Mouse (Mus musculus) hindbrain, embryonic 12.5 days (tissue): ENCODE results near the gene Armc12. TPM values are rescaled to one million over a fixed set of nuclear protein-coding genes. Genes with fewer than 3 reads are reported as not detected.

ENCODE experiments used
- ATAC-seq: fragments of 200-750 bp; cut with Nextera tagmentation; 2 replicates; pipeline ENCODE4 v1.8.0; 2017; ENCODE audit warnings: moderate TSS enrichment; ENCODE audit not compliant: low FRiP score
- H3K27ac ChIP-seq: fragments of 300-500 bp; sonication (generic); 2 replicates; pipeline ENCODE4 v1.5.1; 2016; ENCODE audit warnings: mild to moderate bottlenecking
- H3K27me3 ChIP-seq: fragments of 300-500 bp; sonication (generic); 2 replicates; pipeline ENCODE4 v1.6.1; 2016; ENCODE audit warnings: mild to moderate bottlenecking
- H3K36me3 ChIP-seq: fragments of 300-500 bp; sonication (generic); 2 replicates; pipeline ENCODE4 v1.6.1; 2016; ENCODE audit warnings: mild to moderate bottlenecking
- H3K4me1 ChIP-seq: fragments of 300-500 bp; sonication (generic); 2 replicates; pipeline ENCODE4 v1.6.1; 2016
- H3K4me2 ChIP-seq: fragments of 300-500 bp; sonication (generic); replicated peaks from 2 replicates; pipeline ENCODE4 v1.6.1; 2016; ENCODE audit warnings: mild to moderate bottlenecking
- H3K4me3 ChIP-seq: fragments of 300-500 bp; sonication (generic); 2 replicates; pipeline ENCODE4 v1.5.1; 2016; ENCODE audit warnings: mild to moderate bottlenecking
- H3K9ac ChIP-seq: fragments of 300-500 bp; sonication (generic); 2 replicates; pipeline ENCODE4 v1.6.1; 2016; ENCODE audit warnings: mild to moderate bottlenecking, moderate library complexity
- H3K9me3 ChIP-seq: fragments of 300-500 bp; sonication (generic); replicated peaks from 2 replicates; pipeline ENCODE4 v1.6.1; 2016; ENCODE audit warnings: mild to moderate bottlenecking
- WGBS: fragments of 180-500 bp; shearing (Covaris S2); methylation state at CpG from one replicate; pipeline ENCODE4 v1.1.7; 2016; 5-methylcytosine and 5-hydroxymethylcytosine counted together
- polyA plus RNA-seq: library from polyadenylated mRNA; unstranded; fragments of >200 nt; fragmentation: Nextera tagmentation; extraction: Ambion mirVana; gene quantifications from 2 replicates; pipeline ENCODE4 v1.2.1, GENCODE M21; 2016

Gene Armc12
- polyA plus RNA-seq, 1 experiment from 2014 or later, result not detected

GRCm38 (mm10) chr17:28524009-28524695 is 6.5 kb upstream of the Armc12 start:
- peaks cover 32% of the 10 kb centered on the region for H3K27me3 ChIP-seq
- H3K4me3 ChIP-seq, result no peak overlapping the region
- no peaks in the 10 kb centered on the region for H3K9me3 ChIP-seq
- H3K9ac ChIP-seq, result no peak overlapping the region
- H3K4me2 ChIP-seq, result no peak overlapping the region; the same call in 1 of the 2 replicates
- WGBS, result 83% methylated on average over 23 of the region's 23 CpGs
- no peaks in the 10 kb centered on the region for H3K36me3 ChIP-seq
- H3K27ac ChIP-seq, result no peak overlapping the region
- no peak for ATAC-seq
- peaks cover 11% of the 10 kb centered on the region for H3K4me1 ChIP-seq

- no peak for ATAC-seq
- H3K4me3 ChIP-seq, result no peak overlapping the region
- whole genome bisulfite sequencing, result 79% methylated on average over 4 of the region's 4 CpGs
Observed at GRCm38 (mm10) chr17:28524831-28525430, 5.7 kb upstream of the Armc12 start.

GRCm38 (mm10) chr17:28527184-28528042 is 3.2 kb upstream of the Armc12 start:
- WGBS, result 47% methylated on average over 12 of the region's 12 CpGs
- H3K9ac ChIP-seq, result no peak overlapping the region
- no peak overlapping the region; the same call in 1 of the 2 replicates for H3K4me2 ChIP-seq
- no peaks in the 10 kb centered on the region for H3K9me3 ChIP-seq
- ATAC-seq, result no peak
- no peaks in the 10 kb centered on the region for H3K36me3 ChIP-seq
- H3K4me3 ChIP-seq, result no peak overlapping the region
- H3K4me1 ChIP-seq, result peaks cover 7% of the 10 kb centered on the region
- peaks cover 23% of the 10 kb centered on the region for H3K27me3 ChIP-seq
- no peak overlapping the region for H3K27ac ChIP-seq

More at GRCm38 (mm10) chr17:28524831-28525430, 5.7 kb upstream of the Armc12 start:
- peaks cover 28% of the 10 kb centered on the region for H3K27me3 ChIP-seq
- peaks cover 11% of the 10 kb centered on the region for H3K4me1 ChIP-seq
- no peak overlapping the region for H3K27ac ChIP-seq
- no peaks in the 10 kb centered on the region for H3K9me3 ChIP-seq
- no peak overlapping the region for H3K4me2 ChIP-seq
- H3K9ac ChIP-seq, result no peak overlapping the region
- H3K36me3 ChIP-seq, result no peaks in the 10 kb centered on the region

- Histone ChIP-seq H3K4me2 (no peak overlapping the region; the same call in 1 of the 2 replicates), H3K27ac (no peak overlapping the region), H3K27me3 (peaks cover 23% of the 10 kb centered on the region), H3K9ac (no peak overlapping the region), H3K4me3 (no peak overlapping the region), H3K4me1 (peaks cover 5% of the 10 kb centered on the region), H3K9me3 (no peaks in the 10 kb centered on the region), H3K36me3 (no peaks in the 10 kb centered on the region)
- WGBS, result 3% methylated on average over 6 of the region's 6 CpGs
- ATAC-seq, result no peak
Observed at GRCm38 (mm10) chr17:28528043-28528351, 2.6 kb upstream of the Armc12 start.

GRCm38 (mm10) chr17:28529116-28529515 is 1.5 kb upstream of the Armc12 start:
- WGBS, result 68% methylated on average over 4 of the region's 4 CpGs
- ATAC-seq, result no peak
- H3K4me1 ChIP-seq, result no peaks in the 10 kb centered on the region; the same call in 1 of the 2 replicates
- no peak overlapping the region for H3K4me3 ChIP-seq
- no peak overlapping the region for H3K9ac ChIP-seq
- no peak overlapping the region for H3K4me2 ChIP-seq
- H3K27me3 ChIP-seq, result peaks cover 16% of the 10 kb centered on the region
- H3K36me3 ChIP-seq, result no peaks in the 10 kb centered on the region
- no peak overlapping the region for H3K27ac ChIP-seq
- H3K9me3 ChIP-seq, result no peaks in the 10 kb centered on the region

- Histone ChIP-seq H3K4me3 (no peak overlapping the region), H3K27me3 (peaks cover 9% of the 10 kb centered on the region), H3K36me3 (no peaks in the 10 kb centered on the region), H3K9me3 (no peaks in the 10 kb centered on the region), H3K27ac (no peak overlapping the region), H3K4me2 (peak overlapping the region; percentile 32), H3K4me1 (no peaks in the 10 kb centered on the region; the same call in 1 of the 2 replicates), H3K9ac (no peak overlapping the region)
- ATAC-seq, result no peak
- WGBS, result 12% methylated on average over 18 of the region's 18 CpGs
Observed at GRCm38 (mm10) chr17:28531946-28532345, 1.3 kb downstream of the Armc12 start.

- H3K4me2 ChIP-seq, result no peak overlapping the region
- no peaks in the 10 kb centered on the region; the same call in 1 of the 2 replicates for H3K4me1 ChIP-seq
- peaks cover 11% of the 10 kb centered on the region for H3K27me3 ChIP-seq
- no peak for ATAC-seq
- no peak overlapping the region for H3K9ac ChIP-seq
- H3K4me3 ChIP-seq, result no peak overlapping the region
- no peak overlapping the region for H3K27ac ChIP-seq
- 90% methylated on average over 7 of the region's 7 CpGs for WGBS
- H3K36me3 ChIP-seq, result no peaks in the 10 kb centered on the region
- H3K9me3 ChIP-seq, result no peaks in the 10 kb centered on the region
Observed at GRCm38 (mm10) chr17:28532557-28532956, 2.0 kb downstream of the Armc12 start.

- no peak overlapping the region for H3K9ac ChIP-seq
- H3K4me3 ChIP-seq, result no peak overlapping the region
- H3K4me1 ChIP-seq, result no peaks in the 10 kb centered on the region; the same call in 1 of the 2 replicates
- H3K36me3 ChIP-seq, result no peaks in the 10 kb centered on the region
- no peak for ATAC-seq
- peaks cover 7% of the 10 kb centered on the region; the same call in 1 of the 2 replicates for H3K9me3 ChIP-seq
- 87% methylated on average over 13 of the region's 13 CpGs for WGBS
- no peak overlapping the region for H3K27ac ChIP-seq
- H3K4me2 ChIP-seq, result no peak overlapping the region
- peaks cover 13% of the 10 kb centered on the region for H3K27me3 ChIP-seq
Observed at GRCm38 (mm10) chr17:28533327-28533726, 2.7 kb downstream of the Armc12 start.

GRCm38 (mm10) chr17:28537881-28538280 is 7.3 kb downstream of the Armc12 start:
- Histone ChIP-seq H3K36me3 (no peaks in the 10 kb centered on the region), H3K27me3 (peaks cover 4% of the 10 kb centered on the region), H3K4me1 (no peaks in the 10 kb centered on the region), H3K27ac (no peak overlapping the region), H3K9me3 (peaks cover 21% of the 10 kb centered on the region), H3K4me3 (no peak overlapping the region), H3K4me2 (no peak overlapping the region), H3K9ac (no peak overlapping the region)
- 46% methylated on average over 12 of the region's 12 CpGs for WGBS
- ATAC-seq, result no peak

- Histone ChIP-seq H3K4me2 (no peak overlapping the region), H3K4me3 (no peak overlapping the region), H3K27ac (no peak overlapping the region), H3K4me1 (no peaks in the 10 kb centered on the region), H3K9me3 (0 out of 2 replicates have a peak, but pooled peaks cover 1% of the 10 kb centered on the region), H3K9ac (no peak overlapping the region), H3K36me3 (no peaks in the 10 kb centered on the region), H3K27me3 (no peaks in the 10 kb centered on the region)
- 81% methylated on average over 1 of the region's 1 CpGs for WGBS
- no peak for ATAC-seq
Observed at GRCm38 (mm10) chr17:28546925-28547324, 16.3 kb downstream of the Armc12 start.

GRCm38 (mm10) chr17:28548550-28548949 is 17.9 kb downstream of the Armc12 start:
- H3K27me3 ChIP-seq, result no peaks in the 10 kb centered on the region
- no peak overlapping the region for H3K4me3 ChIP-seq
- no peaks in the 10 kb centered on the region for H3K36me3 ChIP-seq
- H3K4me2 ChIP-seq, result no peak overlapping the region
- no peak for ATAC-seq
- no peak overlapping the region for H3K9ac ChIP-seq
- H3K27ac ChIP-seq, result no peak overlapping the region
- H3K9me3 ChIP-seq, result no peaks in the 10 kb centered on the region
- H3K4me1 ChIP-seq, result peaks cover 8% of the 10 kb centered on the region; the same call in 1 of the 2 replicates
- WGBS, result 68% methylated on average over 11 of the region's 11 CpGs

- peaks cover 9% of the 10 kb centered on the region; the same call in 1 of the 2 replicates for H3K4me1 ChIP-seq
- no peak within 1 kb of the TSS for H3K9ac ChIP-seq
- 76% methylated on average over 14 of the region's 14 CpGs for WGBS
- H3K9me3 ChIP-seq, result no peaks in the 10 kb centered on the region
- no peak within 1 kb of the TSS for H3K4me3 ChIP-seq
- no peak within 1 kb of the TSS for H3K4me2 ChIP-seq
- no peak for ATAC-seq
- no peaks in the 10 kb centered on the region for H3K27me3 ChIP-seq
- no peaks in the 10 kb centered on the region for H3K36me3 ChIP-seq
- H3K27ac ChIP-seq, result no peak within 1 kb of the TSS
Observed at GRCm38 (mm10) chr17:28549111-28549510, 18.5 kb downstream of the Armc12 start, which contains the start of gene Clpsl2. Gene Clpsl2 (plus strand): TSS chr17:28549411.
